Mouse (Mus musculus): ENCODE data around the gene Kbtbd12. TPM values are rescaled to one million over a fixed set of nuclear protein-coding genes. Genes with fewer than 3 reads are reported as not detected.

Kbtbd12 gene
- total RNA-seq, 1 experiment, result 0.09 TPM

- TF ChIP-seq ZC3H11A (IDR thresholded peaks at IDR 0.05; ENCODE audit: borderline replicate concordance, low read depth, low read length) (no peak), ZNF384 (IDR thresholded peaks at IDR 0.05; ENCODE audit: low read depth, low read length) (no peak), CHD2 (IDR thresholded peaks at IDR 0.05; ENCODE audit: low read depth, low read length) (no peak), HCFC1 (IDR thresholded peaks at IDR 0.05; ENCODE audit: borderline replicate concordance, insufficient read depth, low read length) (no peak), MAFK (IDR thresholded peaks at IDR 0.05; ENCODE audit: insufficient read depth, low read depth, low read length) (no peak)
- Histone ChIP-seq H3K4me1 (ENCODE audit: control insufficient read depth in 2 of 2, insufficient read depth in 2 of 2, low read length in 2 of 2, poor library complexity in 1 of 2) (peaks cover 0 to 2% of the 10 kb centered on the region in 2 experiments; a peak in 1 of 4 replicates), H3K36me3 (ENCODE audit: control insufficient read depth, insufficient read depth, low read length, poor library complexity, severe bottlenecking) (no peaks in the 10 kb centered on the region), H3K9ac (ENCODE audit: insufficient read depth, low read depth, low read length, poor library complexity, severe bottlenecking) (no peak overlapping the region), H3K27ac (ENCODE audit: insufficient read depth, low read depth, low read length, poor library complexity, severe bottlenecking) (no peak overlapping the region), H3K4me3 (ENCODE audit: insufficient read depth in 1 of 2, low read depth in 1 of 2, low read length in 2 of 2, poor library complexity in 1 of 2, severe bottlenecking in 1 of 2) (no peak overlapping the region), H3K9me3 (ENCODE audit: control insufficient read depth, insufficient read depth, low read depth, low read length) (no peaks in the 10 kb centered on the region)
- in situ Hi-C loops (cut with MboI; ENCODE audit: low sequenced_read_pairs in 2 of 2, unreplicated experiment in 2 of 2), result no loop called here
- no peak for DNase-seq (ENCODE audit: low read depth, low spot score)
Observed at GRCm38 (mm10) chr6:88626462-88626861, 11.3 kb downstream of the Kbtbd12 start.

GRCm38 (mm10) chr6:88621816-88622481 lies 15.8 kb downstream of the Kbtbd12 start:
- no peak for DNase-seq (ENCODE audit: low read depth, low spot score)
- TF ChIP-seq CHD2 (IDR thresholded peaks at IDR 0.05; ENCODE audit: low read depth, low read length) (no peak), ZNF384 (IDR thresholded peaks at IDR 0.05; ENCODE audit: low read depth, low read length) (no peak), HCFC1 (IDR thresholded peaks at IDR 0.05; ENCODE audit: borderline replicate concordance, insufficient read depth, low read length) (no peak), MAFK (IDR thresholded peaks at IDR 0.05; ENCODE audit: insufficient read depth, low read depth, low read length) (no peak), ZC3H11A (IDR thresholded peaks at IDR 0.05; ENCODE audit: borderline replicate concordance, low read depth, low read length) (no peak)
- Histone ChIP-seq H3K4me1 (ENCODE audit: control insufficient read depth in 2 of 2, insufficient read depth in 2 of 2, low read length in 2 of 2, poor library complexity in 1 of 2) (peaks cover 0 to 2% of the 10 kb centered on the region in 2 experiments; a peak in 1 of 4 replicates), H3K36me3 (ENCODE audit: control insufficient read depth, insufficient read depth, low read length, poor library complexity, severe bottlenecking) (no peaks in the 10 kb centered on the region), H3K9me3 (ENCODE audit: control insufficient read depth, insufficient read depth, low read depth, low read length) (no peaks in the 10 kb centered on the region), H3K4me3 (ENCODE audit: insufficient read depth in 1 of 2, low read depth in 1 of 2, low read length in 2 of 2, poor library complexity in 1 of 2, severe bottlenecking in 1 of 2) (no peak overlapping the region), H3K27ac (ENCODE audit: insufficient read depth, low read depth, low read length, poor library complexity, severe bottlenecking) (no peak overlapping the region), H3K9ac (ENCODE audit: insufficient read depth, low read depth, low read length, poor library complexity, severe bottlenecking) (no peak overlapping the region)
- in situ Hi-C loops (cut with MboI; ENCODE audit: low sequenced_read_pairs in 2 of 2, unreplicated experiment in 2 of 2), result no loop called here

- in situ Hi-C loops (cut with MboI; ENCODE audit: low sequenced_read_pairs in 2 of 2, unreplicated experiment in 2 of 2), result no loop called here
- Histone ChIP-seq H3K27ac (ENCODE audit: insufficient read depth, low read depth, low read length, poor library complexity, severe bottlenecking) (no peak overlapping the region), H3K9ac (ENCODE audit: insufficient read depth, low read depth, low read length, poor library complexity, severe bottlenecking) (no peak overlapping the region), H3K9me3 (ENCODE audit: control insufficient read depth, insufficient read depth, low read depth, low read length) (no peaks in the 10 kb centered on the region), H3K4me1 (ENCODE audit: control insufficient read depth in 2 of 2, insufficient read depth in 2 of 2, low read length in 2 of 2, poor library complexity in 1 of 2) (no peaks in the 10 kb centered on the region), H3K4me3 (ENCODE audit: insufficient read depth in 1 of 2, low read depth in 1 of 2, low read length in 2 of 2, poor library complexity in 1 of 2, severe bottlenecking in 1 of 2) (no peak overlapping the region), H3K36me3 (ENCODE audit: control insufficient read depth, insufficient read depth, low read length, poor library complexity, severe bottlenecking) (no peaks in the 10 kb centered on the region; the same call in 1 of the 2 replicates)
- no peak for DNase-seq (ENCODE audit: low read depth, low spot score)
- TF ChIP-seq ZNF384 (IDR thresholded peaks at IDR 0.05; ENCODE audit: low read depth, low read length) (no peak), CHD2 (IDR thresholded peaks at IDR 0.05; ENCODE audit: low read depth, low read length) (no peak), MAFK (IDR thresholded peaks at IDR 0.05; ENCODE audit: insufficient read depth, low read depth, low read length) (no peak), ZC3H11A (IDR thresholded peaks at IDR 0.05; ENCODE audit: borderline replicate concordance, low read depth, low read length) (no peak), HCFC1 (IDR thresholded peaks at IDR 0.05; ENCODE audit: borderline replicate concordance, insufficient read depth, low read length) (no peak)
Observed at GRCm38 (mm10) chr6:88619542-88619941, 18.2 kb downstream of the Kbtbd12 start.

- Histone ChIP-seq H3K4me3 (ENCODE audit: insufficient read depth in 1 of 2, low read depth in 1 of 2, low read length in 2 of 2, poor library complexity in 1 of 2, severe bottlenecking in 1 of 2) (no peak overlapping the region), H3K4me1 (ENCODE audit: control insufficient read depth in 2 of 2, insufficient read depth in 2 of 2, low read length in 2 of 2, poor library complexity in 1 of 2) (no peaks in the 10 kb centered on the region), H3K36me3 (ENCODE audit: control insufficient read depth, insufficient read depth, low read length, poor library complexity, severe bottlenecking) (no peaks in the 10 kb centered on the region; the same call in 1 of the 2 replicates), H3K9me3 (ENCODE audit: control insufficient read depth, insufficient read depth, low read depth, low read length) (no peaks in the 10 kb centered on the region), H3K9ac (ENCODE audit: insufficient read depth, low read depth, low read length, poor library complexity, severe bottlenecking) (no peak overlapping the region), H3K27ac (ENCODE audit: insufficient read depth, low read depth, low read length, poor library complexity, severe bottlenecking) (no peak overlapping the region)
- TF ChIP-seq HCFC1 (IDR thresholded peaks at IDR 0.05; ENCODE audit: borderline replicate concordance, insufficient read depth, low read length) (no peak), ZC3H11A (IDR thresholded peaks at IDR 0.05; ENCODE audit: borderline replicate concordance, low read depth, low read length) (no peak), MAFK (IDR thresholded peaks at IDR 0.05; ENCODE audit: insufficient read depth, low read depth, low read length) (no peak), ZNF384 (IDR thresholded peaks at IDR 0.05; ENCODE audit: low read depth, low read length) (no peak), CHD2 (IDR thresholded peaks at IDR 0.05; ENCODE audit: low read depth, low read length) (no peak)
- DNase-seq (ENCODE audit: low read depth, low spot score), result no peak
- in situ Hi-C loops (cut with MboI; ENCODE audit: low sequenced_read_pairs in 2 of 2, unreplicated experiment in 2 of 2), result no loop called here
Observed at GRCm38 (mm10) chr6:88615352-88615751, 22.4 kb downstream of the Kbtbd12 start.
